Mouse (Mus musculus): ENCODE measurements around the gene Ptpn12. TPM values are rescaled to one million over a fixed set of nuclear protein-coding genes. Genes with fewer than 3 reads are reported as not detected.
"Not testable (repeated sequence)": the region's sequence is repeated elsewhere in the genome, so short reads cannot be mapped to it uniquely, and the experiment has no call there.

Gene Ptpn12
- polyA plus RNA-seq, 1 experiment from 2014 or later, result 23.0 TPM

DNA sequence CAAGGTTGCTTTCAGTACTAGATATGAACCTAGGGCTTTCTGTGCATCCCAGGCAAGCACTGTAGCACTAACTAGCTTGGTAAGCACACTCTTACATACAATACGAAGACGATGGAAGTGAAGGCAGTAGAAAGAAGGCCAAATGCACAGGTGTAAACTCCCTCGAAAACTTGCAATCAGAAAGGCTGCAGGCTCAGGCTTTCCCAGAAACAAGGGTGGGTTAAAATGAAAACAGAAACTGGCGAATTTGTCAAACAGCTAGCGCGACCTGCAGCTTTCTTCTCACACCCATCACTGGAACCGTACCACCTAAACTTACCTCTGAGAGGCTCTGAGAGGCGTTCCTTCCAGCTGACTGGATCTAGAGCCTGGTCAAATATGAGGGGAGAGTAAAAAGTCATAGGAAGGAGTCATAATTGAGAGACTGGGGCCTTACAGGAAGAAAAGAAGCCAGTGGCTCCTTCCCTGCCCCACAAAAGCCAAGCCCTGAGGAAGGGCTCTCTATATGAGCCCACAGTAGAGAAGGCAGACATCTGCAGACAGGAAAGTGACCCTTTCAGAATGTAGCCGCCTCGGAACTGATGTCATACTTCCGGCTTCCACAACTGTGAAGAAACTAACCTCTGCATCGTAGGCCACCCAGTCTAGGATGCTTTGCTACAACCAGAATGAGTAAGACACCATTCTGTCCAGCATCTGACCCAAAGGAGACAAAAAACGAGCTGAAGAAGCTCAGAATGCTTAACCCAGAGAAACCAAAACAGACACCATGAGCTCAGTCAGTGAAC lies 110.6 kb downstream of the Ptpn12 start:
- Histone ChIP-seq H3K27ac (ENCODE audit: low read length) (peak overlapping the region; percentile 55), H3K36me3 (ENCODE audit: insufficient read depth, low read length) (no peaks in the 10 kb centered on the region), H3K4me2 (replicated peaks; ENCODE audit: low read depth, low read length) (no peak overlapping the region), H3K4me3 (ENCODE audit: low read length) (no peak overlapping the region), H3K27me3 (ENCODE audit: insufficient read depth, low read length) (no peaks in the 10 kb centered on the region), H3K9me3 (ENCODE audit: low read length) (no peaks in the 10 kb centered on the region), H3K9ac (replicated peaks; ENCODE audit: low read length) (no peak overlapping the region), H3K4me1 (ENCODE audit: insufficient read depth, low read length) (peaks cover 19% of the 10 kb centered on the region)
- no peak for ATAC-seq (ENCODE audit: low FRiP score, low TSS enrichment)
- 67% methylated on average over 13 of the region's 13 CpGs for WGBS

DNA sequence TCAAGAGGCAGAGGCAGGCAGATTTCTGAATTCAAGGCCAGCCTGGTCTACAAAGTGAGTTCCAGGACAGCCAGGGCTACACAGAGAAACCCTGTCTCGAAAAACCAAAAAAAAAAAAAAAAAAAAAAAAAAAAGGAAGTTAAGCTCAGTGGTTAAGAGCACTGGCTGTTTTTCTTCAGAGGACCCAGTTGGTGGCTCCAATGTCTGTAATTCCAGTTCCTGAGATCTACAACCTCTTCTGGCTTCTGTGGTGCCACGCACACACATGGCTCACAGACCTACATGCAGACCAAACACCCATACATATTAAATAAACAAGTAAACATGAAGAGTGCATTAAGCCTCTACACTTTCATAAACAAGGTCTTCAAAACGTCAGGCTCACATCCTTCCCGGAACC lies 111.9 kb downstream of the Ptpn12 start:
- not testable (repeated sequence) for H3K9ac ChIP-seq (replicated peaks; ENCODE audit: low read length); H3K9me3 ChIP-seq (ENCODE audit: low read length); H3K4me3 ChIP-seq (ENCODE audit: low read length); H3K27ac ChIP-seq (ENCODE audit: low read length); ATAC-seq (ENCODE audit: low FRiP score, low TSS enrichment); H3K27me3 ChIP-seq (ENCODE audit: insufficient read depth, low read length); H3K4me2 ChIP-seq (replicated peaks; ENCODE audit: low read depth, low read length); H3K36me3 ChIP-seq (ENCODE audit: insufficient read depth, low read length)
- H3K4me1 ChIP-seq (ENCODE audit: insufficient read depth, low read length), result peaks cover 11% of the 10 kb centered on the region
- 73% methylated on average over 4 of the region's 4 CpGs for WGBS

DNA sequence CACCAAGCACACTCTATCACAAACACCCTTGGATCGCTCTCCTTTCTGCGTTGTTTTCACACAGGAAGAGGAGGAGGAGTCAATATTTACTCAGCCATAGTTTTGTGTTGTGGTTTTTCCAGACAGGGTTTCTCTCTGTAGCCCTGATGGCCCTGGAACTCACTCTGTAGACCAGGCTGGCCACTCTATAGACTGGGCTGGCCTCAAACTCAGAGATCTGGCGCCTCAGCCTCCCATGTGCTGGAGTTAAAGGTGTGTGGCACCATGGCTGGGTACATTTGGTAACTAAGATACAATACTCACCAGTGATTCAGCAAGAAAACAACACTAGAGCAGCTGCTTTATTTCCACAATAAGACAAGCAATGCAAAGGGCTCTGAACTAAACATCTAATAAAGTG lies 113.2 kb downstream of the Ptpn12 start:
- Histone ChIP-seq H3K4me2 (replicated peaks; ENCODE audit: low read depth, low read length) (no peak overlapping the region), H3K4me3 (ENCODE audit: low read length) (no peak overlapping the region), H3K4me1 (ENCODE audit: insufficient read depth, low read length) (peaks cover 14% of the 10 kb centered on the region), H3K36me3 (ENCODE audit: insufficient read depth, low read length) (no peaks in the 10 kb centered on the region), H3K9me3 (ENCODE audit: low read length) (no peaks in the 10 kb centered on the region), H3K27ac (ENCODE audit: low read length) (no peak overlapping the region), H3K27me3 (ENCODE audit: insufficient read depth, low read length) (no peaks in the 10 kb centered on the region), H3K9ac (replicated peaks; ENCODE audit: low read length) (no peak overlapping the region)
- 81% methylated on average over 3 of the region's 3 CpGs for WGBS
- no peak for ATAC-seq (ENCODE audit: low FRiP score, low TSS enrichment)

DNA sequence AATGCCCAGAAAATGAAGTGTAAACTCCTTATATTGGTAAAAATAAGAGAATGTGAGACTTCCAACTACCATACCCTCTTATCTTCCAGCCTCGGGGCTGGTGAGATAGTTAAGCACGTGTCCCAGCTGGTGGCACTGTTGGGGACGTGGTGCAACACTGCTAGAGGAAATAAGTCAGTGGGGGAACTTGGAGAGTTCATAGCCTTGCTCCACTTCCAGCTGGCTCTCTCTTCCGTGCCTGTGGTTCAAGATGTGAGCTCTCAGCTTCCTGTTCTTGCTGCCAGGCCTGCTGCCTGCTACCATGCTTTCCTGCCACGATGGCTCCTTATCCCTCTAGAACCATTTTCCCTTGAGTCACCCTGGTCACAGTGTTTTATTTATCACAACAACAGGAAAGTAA lies 114.5 kb downstream of the Ptpn12 start:
- H3K9ac ChIP-seq (replicated peaks; ENCODE audit: low read length), result no peak overlapping the region
- H3K4me3 ChIP-seq (ENCODE audit: low read length), result no peak overlapping the region
- no peaks in the 10 kb centered on the region for H3K36me3 ChIP-seq (ENCODE audit: insufficient read depth, low read length)
- peaks cover 14% of the 10 kb centered on the region for H3K4me1 ChIP-seq (ENCODE audit: insufficient read depth, low read length)
- 45% methylated on average over 5 of the region's 5 CpGs for WGBS
- H3K9me3 ChIP-seq (ENCODE audit: low read length), result no peaks in the 10 kb centered on the region
- H3K4me2 ChIP-seq (replicated peaks; ENCODE audit: low read depth, low read length), result no peak overlapping the region
- no peaks in the 10 kb centered on the region for H3K27me3 ChIP-seq (ENCODE audit: insufficient read depth, low read length)
- no peak; the same call in 1 of the 2 replicates for ATAC-seq (ENCODE audit: low FRiP score, low TSS enrichment)
- H3K27ac ChIP-seq (ENCODE audit: low read length), result no peak overlapping the region

DNA sequence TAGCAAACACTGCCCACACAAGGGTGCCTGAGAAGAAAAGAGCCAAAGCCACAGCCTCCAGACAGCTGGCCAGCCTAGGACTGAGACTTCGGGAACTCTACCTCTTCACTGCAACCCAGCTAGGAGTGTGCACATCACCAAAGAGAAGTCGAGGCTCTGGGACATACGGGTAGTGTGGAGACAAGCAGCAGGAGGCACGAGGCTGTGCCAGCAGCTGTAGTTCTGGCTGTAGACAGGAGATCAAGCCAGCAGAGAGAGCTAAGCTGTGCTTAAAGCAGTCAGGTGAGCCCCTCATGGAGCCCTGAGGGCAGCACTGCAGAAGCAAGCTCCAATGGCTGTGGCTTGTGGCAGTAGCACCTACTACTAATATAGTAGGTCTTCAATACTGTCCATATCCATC lies 115.0 kb downstream of the Ptpn12 start:
- no peaks in the 10 kb centered on the region for H3K9me3 ChIP-seq (ENCODE audit: low read length)
- no peaks in the 10 kb centered on the region for H3K36me3 ChIP-seq (ENCODE audit: insufficient read depth, low read length)
- H3K27me3 ChIP-seq (ENCODE audit: insufficient read depth, low read length), result no peaks in the 10 kb centered on the region
- WGBS, result 89% methylated on average over 4 of the region's 4 CpGs
- H3K9ac ChIP-seq (replicated peaks; ENCODE audit: low read length), result no peak overlapping the region
- H3K4me3 ChIP-seq (ENCODE audit: low read length), result no peak overlapping the region
- H3K4me2 ChIP-seq (replicated peaks; ENCODE audit: low read depth, low read length), result no peak overlapping the region
- no peak overlapping the region for H3K27ac ChIP-seq (ENCODE audit: low read length)
- no peak for ATAC-seq (ENCODE audit: low FRiP score, low TSS enrichment)
- H3K4me1 ChIP-seq (ENCODE audit: insufficient read depth, low read length), result peaks cover 14% of the 10 kb centered on the region

DNA sequence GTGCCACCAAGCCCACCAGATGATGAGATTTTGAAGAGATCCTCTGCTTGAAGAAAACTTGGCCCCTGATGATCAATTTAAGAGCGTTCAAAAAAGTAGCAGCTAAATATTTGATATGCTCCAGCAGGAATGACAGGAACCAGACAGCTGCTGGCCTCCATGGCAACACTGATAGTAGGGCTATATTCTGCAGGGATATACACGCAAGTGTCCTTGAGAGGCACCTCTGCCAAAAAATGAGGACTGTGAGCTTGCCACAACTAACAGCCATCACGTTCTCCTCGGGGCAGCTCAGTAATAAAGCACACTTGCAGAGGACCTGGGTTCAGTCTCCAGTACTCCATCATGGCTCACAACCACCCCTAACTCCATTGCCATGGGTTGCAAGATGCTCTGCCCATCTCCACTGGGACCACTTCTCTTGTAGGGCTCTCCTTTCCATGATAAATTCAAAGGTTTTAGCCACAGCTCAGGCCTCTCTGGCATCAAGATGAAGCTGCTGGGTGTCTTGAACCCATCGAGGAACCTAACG lies 115.6 kb downstream of the Ptpn12 start:
- Histone ChIP-seq H3K9ac (replicated peaks; ENCODE audit: low read length) (no peak overlapping the region), H3K4me2 (replicated peaks; ENCODE audit: low read depth, low read length) (no peak overlapping the region), H3K36me3 (ENCODE audit: insufficient read depth, low read length) (no peaks in the 10 kb centered on the region), H3K27ac (ENCODE audit: low read length) (no peak overlapping the region), H3K27me3 (ENCODE audit: insufficient read depth, low read length) (no peaks in the 10 kb centered on the region), H3K9me3 (ENCODE audit: low read length) (no peaks in the 10 kb centered on the region), H3K4me1 (ENCODE audit: insufficient read depth, low read length) (peaks cover 14% of the 10 kb centered on the region), H3K4me3 (ENCODE audit: low read length) (no peak overlapping the region)
- 90% methylated on average over 6 of the region's 6 CpGs for WGBS
- no peak for ATAC-seq (ENCODE audit: low FRiP score, low TSS enrichment)

DNA sequence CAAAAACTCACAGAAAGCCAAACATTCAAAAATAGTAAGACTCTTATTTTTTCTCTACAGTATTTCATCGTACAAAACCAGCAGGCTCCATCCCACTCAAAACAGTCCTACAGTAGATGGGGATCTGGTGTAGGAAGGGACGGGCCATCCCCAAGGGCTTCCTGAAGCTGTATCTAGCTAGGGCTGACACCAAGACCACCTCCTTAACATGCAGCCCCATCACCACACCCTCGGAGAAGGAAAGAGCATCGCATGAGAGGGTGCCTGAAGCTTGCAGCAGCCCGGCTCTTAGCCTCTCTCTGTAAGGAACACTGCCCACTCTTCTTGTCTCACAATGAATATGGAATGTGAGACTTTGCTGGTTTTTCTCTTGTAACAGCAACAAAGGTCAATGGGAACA lies 117.2 kb downstream of the Ptpn12 start:
- Histone ChIP-seq H3K9ac (replicated peaks; ENCODE audit: low read length) (no peak overlapping the region), H3K27me3 (ENCODE audit: insufficient read depth, low read length) (no peaks in the 10 kb centered on the region), H3K36me3 (ENCODE audit: insufficient read depth, low read length) (no peaks in the 10 kb centered on the region), H3K4me3 (ENCODE audit: low read length) (no peak overlapping the region), H3K9me3 (ENCODE audit: low read length) (no peaks in the 10 kb centered on the region), H3K4me2 (replicated peaks; ENCODE audit: low read depth, low read length) (no peak overlapping the region), H3K27ac (ENCODE audit: low read length) (no peak overlapping the region), H3K4me1 (ENCODE audit: insufficient read depth, low read length) (peaks cover 17% of the 10 kb centered on the region)
- ATAC-seq (ENCODE audit: low FRiP score, low TSS enrichment), result peak; percentile 20; the same call in 1 of the 2 replicates
- WGBS, result 58% methylated on average over 5 of the region's 5 CpGs

Other genes with a start within 250 kb of the Ptpn12 start
- 15.8 and 16.9 TPM in 2 replicates for gene Phtf2, start 173.8 kb downstream of the Ptpn12 start, polyA plus RNA-seq (2015; fragmentation: Nextera tagmentation; extraction: Ambion mirVana)
- gene Tmem60, start 173.7 kb downstream of the Ptpn12 start, polyA plus RNA-seq (2015; fragmentation: Nextera tagmentation; extraction: Ambion mirVana), result 52.9 and 53.9 TPM in 2 replicates
- gene Rsbn1l, start 99.5 kb downstream of the Ptpn12 start, polyA plus RNA-seq (2015; fragmentation: Nextera tagmentation; extraction: Ambion mirVana), result 4.5 and 5.6 TPM in 2 replicates
- gene Gsap, start 130.3 kb upstream of the Ptpn12 start, polyA plus RNA-seq (2015; fragmentation: Nextera tagmentation; extraction: Ambion mirVana), result 2.5 and 2.8 TPM in 2 replicates